Mouse (Mus musculus): ENCODE results near the gene Higd1a.

The Higd1a gene

GRCm38 (mm10) chr9:121798887-121799520 lies 59.2 kb downstream of the Higd1a start:
- DNase-seq (ENCODE audit: low spot score in 2 of 2), result no peak
